Mouse (Mus musculus) layer of hippocampus, postnatal 10 days (tissue): Measurements from ENCODE around the gene Tox2. TPM values are rescaled to one million over a fixed set of nuclear protein-coding genes. Genes with fewer than 3 reads are reported as not detected.
A peak's percentile ranks its signal among the peaks of the same experiment; 100 is the strongest.

Experiments used
- DNase-seq, 2 experiments: peaks; one replicate each; pipeline ENCODE4 v3.0.0; 2021; ENCODE audit warnings: low spot score in 2 of 2
- long read RNA-seq: library from polyadenylated mRNA; stranded (forward); transcript quantifications from one replicate; pipeline ENCODE4 v2.0.0, GENCODE M21; 2023
- total RNA-seq, 2 experiments: library from RNA; stranded (reverse); gene quantifications; 2 replicates each; pipeline ENCODE4 v1.2.3; 2021

Tox2 gene
- total RNA-seq, result 10 to 100 TPM; 24.3 to 24.4 TPM
- long read RNA-seq, partial matches to known transcripts, result 16 of 23 reads
- long read RNA-seq, other reads (novel, unspliced or antisense), result 5 of 23 reads

GRCm38 (mm10) chr2:163202884-163203634 is at the start of gene Tox2:
Tox2 (plus strand) TSS chr2:163203125.
- DNase-seq, result peak; percentile 26 to 35

- DNase-seq, result no peak
Measured at GRCm38 (mm10) chr2:163154673-163155072, 48.3 kb upstream of the Tox2 start.

GRCm38 (mm10) chr2:163158979-163159378 is 43.9 kb upstream of the Tox2 start:
- DNase-seq, result no peak

- DNase-seq, result no peak
Measured at GRCm38 (mm10) chr2:163164461-163164990, 38.4 kb upstream of the Tox2 start.

GRCm38 (mm10) chr2:163166067-163166805 is 36.7 kb upstream of the Tox2 start:
- DNase-seq, result no peak

- DNase-seq, result no peak
Measured at GRCm38 (mm10) chr2:163171891-163172290, 31.0 kb upstream of the Tox2 start.

- no peak for DNase-seq
Measured at GRCm38 (mm10) chr2:163174066-163174465, 28.9 kb upstream of the Tox2 start.

GRCm38 (mm10) chr2:163175831-163176230 is 27.1 kb upstream of the Tox2 start:
- no peak for DNase-seq

GRCm38 (mm10) chr2:163176502-163176901 is 26.4 kb upstream of the Tox2 start:
- DNase-seq, result no peak

GRCm38 (mm10) chr2:163187552-163187951 is 15.4 kb upstream of the Tox2 start:
- DNase-seq, result peak in 1 of 2 experiments; percentile 27

GRCm38 (mm10) chr2:163189596-163189995 is 13.3 kb upstream of the Tox2 start:
- DNase-seq, result no peak

- DNase-seq, result no peak
Measured at GRCm38 (mm10) chr2:163190004-163190441, 12.9 kb upstream of the Tox2 start.

GRCm38 (mm10) chr2:163192485-163192884 is 10.4 kb upstream of the Tox2 start:
- no peak for DNase-seq

- no peak for DNase-seq
Measured at GRCm38 (mm10) chr2:163194015-163194414, 8.9 kb upstream of the Tox2 start.

- DNase-seq, result no peak
Measured at GRCm38 (mm10) chr2:163194543-163194942, 8.4 kb upstream of the Tox2 start.

GRCm38 (mm10) chr2:163195106-163195833 is 7.7 kb upstream of the Tox2 start:
- no peak for DNase-seq

- no peak for DNase-seq
Measured at GRCm38 (mm10) chr2:163195834-163196145, 7.1 kb upstream of the Tox2 start.

- DNase-seq, result no peak
Measured at GRCm38 (mm10) chr2:163201897-163202296, 1.0 kb upstream of the Tox2 start.

- DNase-seq, result no peak
Measured at GRCm38 (mm10) chr2:163202553-163202883, 407 bp upstream of the Tox2 start.

GRCm38 (mm10) chr2:163203635-163204547 is 966 bp downstream of the Tox2 start:
- peak in 1 of 2 experiments; percentile 22 for DNase-seq
